Mouse (Mus musculus): ENCODE measurements around the gene Jarid2. TPM values are rescaled to one million over a fixed set of nuclear protein-coding genes. Genes with fewer than 3 reads are reported as not detected.

The Jarid2 gene
- polyA plus RNA-seq, 1 experiment = 9.6 TPM

DNA sequence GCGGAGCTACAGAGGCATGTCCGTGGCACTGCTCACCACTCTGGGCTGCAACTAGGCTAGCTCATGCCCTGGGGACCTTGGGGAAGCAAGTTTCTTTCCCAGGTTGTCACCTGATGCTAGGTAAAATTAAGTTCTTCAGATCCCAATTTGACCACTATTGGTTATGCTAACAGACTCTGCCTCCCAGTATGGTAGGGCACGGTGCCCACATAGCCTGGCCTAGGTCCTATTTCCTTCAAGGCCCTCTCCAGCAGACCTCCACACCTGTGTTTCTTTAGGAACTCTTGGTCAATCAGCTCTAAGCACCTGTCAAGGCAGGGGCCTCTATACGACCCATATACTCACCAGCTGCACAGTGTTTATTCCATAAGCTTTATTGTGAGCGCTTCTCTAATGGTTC lies 192.4 kb downstream of the Jarid2 start:
- H3K4me3 ChIP-seq (ENCODE audit: insufficient read depth, low read depth, low read length) = no peak overlapping the region
- no peak overlapping the region for H3K27ac ChIP-seq (replicated peaks; ENCODE audit: low read depth, low read length)
- no peaks in the 10 kb centered on the region for H3K4me1 ChIP-seq (ENCODE audit: control insufficient read depth, insufficient read depth, insufficient read length, low read length)

DNA sequence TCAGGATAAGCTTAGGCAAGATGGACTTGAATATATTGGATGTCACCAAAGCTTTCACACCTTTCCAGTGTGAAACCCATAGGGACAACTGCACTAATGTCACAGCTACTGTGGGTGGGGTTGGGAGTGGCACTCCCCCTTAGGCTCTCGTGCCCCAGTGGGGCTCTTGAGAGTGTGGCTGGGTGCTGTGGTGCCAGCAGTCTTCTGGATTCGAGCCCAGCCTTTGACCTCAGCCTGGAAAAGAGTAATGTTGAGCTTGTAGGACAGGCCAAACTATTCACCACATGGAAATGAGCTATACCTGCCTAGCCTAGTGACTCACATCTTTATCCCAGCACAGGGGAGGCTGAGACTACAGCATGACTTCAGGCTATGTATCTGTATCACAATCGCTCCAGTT lies 194.8 kb downstream of the Jarid2 start:
- no peak overlapping the region for H3K27ac ChIP-seq (replicated peaks; ENCODE audit: low read depth, low read length)
- H3K4me3 ChIP-seq (ENCODE audit: insufficient read depth, low read depth, low read length) = no peak overlapping the region
- H3K4me1 ChIP-seq (ENCODE audit: control insufficient read depth, insufficient read depth, insufficient read length, low read length) = no peaks in the 10 kb centered on the region

DNA sequence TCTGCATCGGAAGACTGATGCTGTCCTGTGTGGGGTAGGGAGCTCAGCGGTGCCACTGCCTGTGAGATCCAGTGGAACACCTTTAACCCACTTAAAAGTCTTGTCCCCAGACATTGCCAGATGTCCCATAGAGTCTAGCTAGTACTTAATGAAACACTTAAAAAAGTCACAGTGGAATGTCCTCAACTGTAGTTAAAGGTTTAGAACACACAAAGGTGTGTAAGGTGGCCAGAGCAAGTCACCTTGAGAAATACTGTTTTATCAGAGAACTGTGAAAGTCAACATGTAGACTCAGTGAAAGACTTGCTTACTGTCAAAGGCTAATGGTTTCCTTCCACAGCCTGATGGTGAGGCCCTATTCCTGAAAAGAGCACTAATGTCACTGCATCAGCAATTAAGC lies 195.9 kb downstream of the Jarid2 start:
- Histone ChIP-seq H3K27ac (replicated peaks; ENCODE audit: low read depth, low read length) (no peak overlapping the region), H3K4me3 (ENCODE audit: insufficient read depth, low read depth, low read length) (no peak overlapping the region), H3K4me1 (ENCODE audit: control insufficient read depth, insufficient read depth, insufficient read length, low read length) (no peaks in the 10 kb centered on the region)

DNA sequence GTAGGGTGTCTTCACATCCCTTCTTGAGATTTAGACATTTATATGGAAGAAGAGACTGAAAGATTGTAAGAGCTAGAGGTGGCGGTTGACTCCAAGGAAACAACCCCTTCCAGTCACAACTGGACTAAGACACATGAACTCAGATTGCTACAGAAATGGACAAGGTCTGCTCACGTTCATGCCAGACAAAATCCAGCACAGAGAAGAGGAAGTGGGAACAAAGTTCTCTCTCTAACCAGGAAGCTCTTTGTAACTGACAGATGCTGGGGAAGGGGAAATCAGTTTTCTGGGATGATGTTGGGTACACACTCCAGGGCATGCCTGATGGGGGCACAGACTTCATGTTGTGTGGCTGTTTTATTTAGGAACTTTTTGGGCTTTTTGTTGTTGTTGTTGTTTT lies 197.0 kb downstream of the Jarid2 start:
- no peak overlapping the region for H3K27ac ChIP-seq (replicated peaks; ENCODE audit: low read depth, low read length)
- no peaks in the 10 kb centered on the region for H3K4me1 ChIP-seq (ENCODE audit: control insufficient read depth, insufficient read depth, insufficient read length, low read length)
- H3K4me3 ChIP-seq (ENCODE audit: insufficient read depth, low read depth, low read length) = no peak overlapping the region

DNA sequence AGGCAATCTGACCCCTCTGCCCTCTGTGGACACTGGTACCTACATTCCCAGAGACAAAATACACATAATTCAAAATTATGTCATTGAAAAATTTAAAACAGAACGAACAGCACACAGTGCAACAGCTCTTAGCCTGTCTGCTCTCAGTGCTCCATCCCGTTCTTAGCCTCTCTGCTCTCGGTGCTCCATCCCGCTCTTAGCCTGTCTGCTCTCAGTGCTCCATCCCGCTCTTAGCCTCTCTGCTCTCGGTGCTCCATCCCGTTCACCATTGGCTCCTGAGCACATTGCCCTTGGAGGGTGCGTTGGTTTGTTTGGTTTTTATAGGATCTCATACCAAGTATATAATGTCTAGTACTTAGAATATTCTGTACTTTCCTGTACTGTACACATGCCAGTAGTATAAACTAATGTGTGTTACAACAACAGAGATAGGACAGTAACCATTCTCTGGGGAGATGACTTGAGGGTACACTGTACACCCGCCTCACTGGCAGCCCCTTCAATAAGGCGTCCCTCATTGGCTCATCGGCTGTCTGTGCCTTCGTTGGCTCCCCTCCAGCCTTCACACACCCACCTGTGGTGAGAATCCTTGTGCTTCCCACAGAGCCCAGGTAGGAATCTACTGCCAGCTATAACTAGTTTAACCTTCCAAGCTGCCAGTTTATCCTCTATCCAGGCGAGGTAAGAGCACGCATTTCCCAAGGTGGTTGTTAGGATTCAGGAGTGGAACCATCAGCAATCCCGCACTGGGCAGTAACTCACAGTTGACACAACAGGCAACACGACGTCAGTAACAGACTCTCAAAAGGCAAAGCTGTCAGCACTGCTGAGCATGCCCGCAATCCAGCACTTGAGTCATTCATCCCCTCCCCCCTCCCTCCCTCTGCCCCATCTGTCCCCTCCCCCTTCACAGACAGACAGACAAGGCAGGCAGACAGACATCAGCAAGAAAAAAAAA lies 203.3 kb downstream of the Jarid2 start:
- Histone ChIP-seq H3K4me1 (ENCODE audit: control insufficient read depth, insufficient read depth, insufficient read length, low read length) (peaks cover 5% of the 10 kb centered on the region), H3K27ac (replicated peaks; ENCODE audit: low read depth, low read length) (no peak overlapping the region), H3K4me3 (ENCODE audit: insufficient read depth, low read depth, low read length) (no peak overlapping the region)

DNA sequence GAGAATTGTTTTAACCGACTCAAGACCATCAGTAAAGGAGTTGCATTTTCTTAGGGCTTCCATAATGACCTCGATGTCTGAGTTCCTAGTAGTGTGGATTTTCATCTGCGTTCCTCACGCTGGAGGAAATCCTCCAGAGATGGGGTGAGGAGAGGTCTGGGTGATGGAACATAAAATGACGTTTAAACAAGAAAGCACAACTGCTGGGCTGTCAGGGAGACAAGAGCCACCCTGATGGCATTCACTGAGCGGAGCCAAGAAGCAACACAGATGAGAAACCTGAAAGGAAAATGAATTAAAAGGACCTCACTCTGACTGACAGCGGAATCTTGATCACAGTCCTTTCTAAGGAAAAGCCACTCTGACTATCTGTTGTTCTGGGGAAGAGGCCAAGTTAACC lies 204.3 kb downstream of the Jarid2 start:
- Histone ChIP-seq H3K27ac (replicated peaks; ENCODE audit: low read depth, low read length) (no peak overlapping the region), H3K4me3 (ENCODE audit: insufficient read depth, low read depth, low read length) (no peak overlapping the region), H3K4me1 (ENCODE audit: control insufficient read depth, insufficient read depth, insufficient read length, low read length) (peaks cover 14% of the 10 kb centered on the region)

DNA sequence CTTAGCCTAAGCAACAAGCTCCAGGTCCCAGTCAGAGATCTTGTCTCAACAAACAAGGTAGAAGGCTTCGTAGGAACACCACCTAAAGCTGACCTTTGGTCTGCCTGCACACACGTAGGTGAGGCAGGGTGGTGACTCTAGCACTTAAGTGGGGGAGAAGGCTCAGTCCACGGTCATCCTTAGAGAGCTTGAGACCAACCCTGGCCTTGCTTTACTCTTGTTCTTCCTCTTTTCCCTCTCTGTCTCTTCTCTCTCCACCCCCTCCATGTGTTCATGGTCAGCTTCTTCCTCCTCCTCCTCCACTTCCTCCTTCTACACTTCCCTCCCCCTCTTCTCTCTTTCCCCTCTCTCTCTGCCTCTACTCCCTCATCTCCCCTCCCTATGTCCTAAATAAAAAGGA lies 208.4 kb downstream of the Jarid2 start:
- H3K4me3 ChIP-seq (ENCODE audit: insufficient read depth, low read depth, low read length) = no peak overlapping the region
- peaks cover 25% of the 10 kb centered on the region for H3K4me1 ChIP-seq (ENCODE audit: control insufficient read depth, insufficient read depth, insufficient read length, low read length)
- no peak overlapping the region for H3K27ac ChIP-seq (replicated peaks; ENCODE audit: low read depth, low read length)

DNA sequence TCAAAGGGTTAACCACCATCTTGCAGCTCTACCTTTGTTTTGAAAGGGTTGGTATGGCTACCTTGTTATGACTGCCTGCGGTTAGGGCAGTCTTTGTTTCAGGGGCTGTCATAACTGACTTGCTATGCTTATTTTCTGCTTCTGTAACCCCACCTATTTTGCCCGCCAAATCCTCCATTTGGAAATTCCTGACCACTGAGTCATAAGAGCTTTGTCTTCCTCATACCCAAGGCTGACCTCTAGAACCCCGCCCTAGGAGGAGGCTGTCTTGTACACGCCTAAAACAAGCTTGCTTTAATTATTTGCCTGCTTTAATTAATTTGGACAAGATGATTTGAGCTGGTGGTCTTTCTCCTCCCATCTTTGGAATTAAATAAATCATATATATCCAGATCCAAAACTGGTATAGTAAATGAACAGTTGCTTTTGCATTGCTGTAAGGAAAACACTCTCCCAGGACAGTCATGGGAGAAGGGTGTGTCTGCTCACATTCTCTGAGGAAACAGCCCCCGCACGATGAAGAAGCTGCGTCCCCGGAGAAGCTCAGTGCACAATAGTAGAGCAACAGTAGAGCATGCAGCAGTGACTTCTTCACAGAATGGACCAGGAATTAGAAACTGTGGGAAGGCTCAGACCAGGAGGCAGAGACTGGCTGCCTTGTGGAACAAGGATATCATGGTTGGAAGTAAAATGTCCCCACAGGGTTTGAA lies 210.2 kb downstream of the Jarid2 start:
- Histone ChIP-seq H3K27ac (replicated peaks; ENCODE audit: low read depth, low read length) (peak overlapping the region; percentile 27), H3K4me1 (ENCODE audit: control insufficient read depth, insufficient read depth, insufficient read length, low read length) (peaks cover 23% of the 10 kb centered on the region), H3K4me3 (ENCODE audit: insufficient read depth, low read depth, low read length) (no peak overlapping the region)

DNA sequence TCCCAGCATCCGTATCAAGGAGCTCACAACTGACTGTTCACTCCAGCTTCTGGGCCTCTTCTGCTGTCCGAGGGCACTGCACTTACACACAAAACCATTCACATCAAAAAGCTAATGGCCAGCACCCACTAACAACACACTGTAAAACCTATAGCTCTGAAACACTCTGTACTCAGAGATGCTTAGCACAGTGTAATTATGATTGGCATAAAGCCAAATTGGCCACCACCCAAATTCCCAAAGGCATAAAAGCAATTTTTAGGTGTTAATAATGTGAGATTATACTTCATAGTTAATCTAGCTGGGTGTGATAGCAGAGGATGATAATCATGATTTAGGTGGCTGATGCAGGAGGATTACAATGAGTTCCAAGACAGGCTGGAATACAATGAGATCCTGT lies 214.3 kb downstream of the Jarid2 start:
- Histone ChIP-seq H3K27ac (replicated peaks; ENCODE audit: low read depth, low read length) (no peak overlapping the region), H3K4me1 (ENCODE audit: control insufficient read depth, insufficient read depth, insufficient read length, low read length) (peaks cover 11% of the 10 kb centered on the region; the same call in 1 of the 2 replicates), H3K4me3 (ENCODE audit: insufficient read depth, low read depth, low read length) (no peak overlapping the region)

DNA sequence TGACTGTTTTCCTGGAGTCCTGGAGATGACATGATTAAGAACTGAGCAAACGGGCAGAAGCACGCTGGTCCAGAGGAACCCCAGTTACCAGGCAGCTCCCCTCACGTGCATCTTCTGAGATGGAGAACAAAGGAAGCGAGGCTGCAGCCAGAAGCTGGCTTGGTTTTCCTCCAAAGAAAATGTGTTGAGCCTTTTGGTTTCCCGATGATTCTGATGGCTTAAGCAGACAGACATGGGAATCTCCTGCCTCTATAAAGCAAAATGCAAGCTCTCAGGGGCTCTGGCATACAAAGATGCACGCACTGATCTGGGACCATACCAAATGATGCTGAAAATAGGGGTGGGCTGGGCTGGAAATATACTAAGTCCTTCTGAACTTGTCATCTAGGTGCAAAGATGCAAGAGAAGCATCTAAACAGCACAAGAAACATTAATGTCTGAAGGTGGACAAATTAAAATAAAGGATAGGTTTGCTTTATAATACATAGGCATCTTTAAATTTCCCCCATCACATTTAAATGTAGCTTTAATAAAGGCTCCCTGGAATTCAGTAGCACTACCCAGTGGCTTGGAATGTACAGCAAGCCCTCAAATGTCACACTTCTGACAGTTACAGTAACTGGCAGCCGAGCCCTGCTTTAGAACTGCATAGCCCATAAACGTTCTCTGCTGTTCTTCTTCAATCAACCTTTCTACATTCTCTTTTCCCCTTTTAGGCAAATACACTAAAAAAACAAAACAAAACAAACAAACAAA lies 217.8 kb downstream of the Jarid2 start:
- H3K27ac ChIP-seq (replicated peaks; ENCODE audit: low read depth, low read length) = no peak overlapping the region
- H3K4me3 ChIP-seq (ENCODE audit: insufficient read depth, low read depth, low read length) = no peak overlapping the region
- no peaks in the 10 kb centered on the region for H3K4me1 ChIP-seq (ENCODE audit: control insufficient read depth, insufficient read depth, insufficient read length, low read length)

DNA sequence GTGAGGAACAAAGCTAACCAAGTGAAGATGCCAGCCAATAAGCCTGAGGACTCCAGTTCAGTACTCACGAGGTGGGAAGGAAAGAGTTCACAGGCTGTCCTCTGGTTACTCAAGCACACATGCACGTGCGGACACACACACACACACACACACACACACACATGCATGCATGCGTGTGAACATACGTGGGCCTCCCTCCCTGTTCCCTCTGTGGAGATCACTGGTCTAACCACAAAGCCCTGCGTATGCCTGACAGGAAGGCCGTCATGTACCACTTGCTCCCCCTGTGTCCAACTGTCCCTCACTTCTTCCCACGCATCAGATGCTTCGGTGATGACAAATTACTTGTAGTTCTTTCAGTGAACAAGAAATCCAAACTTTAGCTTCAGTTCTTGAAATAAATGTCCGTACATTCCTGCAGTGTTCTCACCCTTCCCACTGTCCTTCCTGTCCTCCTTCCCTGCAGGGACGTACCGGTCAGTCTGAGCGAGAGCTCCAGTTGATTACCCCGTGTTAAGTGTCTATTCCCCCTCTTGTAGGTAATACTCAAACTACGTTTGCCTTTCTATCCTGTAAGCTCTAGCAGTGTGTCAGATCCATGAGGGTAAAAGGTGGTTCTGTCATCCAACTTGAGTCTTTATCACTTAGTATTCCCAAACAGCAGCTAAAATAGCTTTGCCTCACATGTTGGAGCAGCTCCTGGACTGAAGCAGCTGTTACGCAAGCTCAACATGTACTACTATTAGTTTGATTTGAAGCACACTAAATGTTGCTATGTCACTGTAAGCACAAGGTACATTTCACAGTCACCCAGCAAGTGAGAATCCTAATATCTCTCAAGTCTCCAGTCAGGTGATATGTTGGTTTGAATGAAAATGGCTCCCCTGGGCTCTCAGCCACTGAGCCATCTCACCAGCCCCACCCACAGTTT lies 219.3 kb downstream of the Jarid2 start:
- H3K4me3 ChIP-seq (ENCODE audit: insufficient read depth, low read depth, low read length) = no peak overlapping the region
- H3K4me1 ChIP-seq (ENCODE audit: control insufficient read depth, insufficient read depth, insufficient read length, low read length) = no peaks in the 10 kb centered on the region
- no peak overlapping the region for H3K27ac ChIP-seq (replicated peaks; ENCODE audit: low read depth, low read length)

DNA sequence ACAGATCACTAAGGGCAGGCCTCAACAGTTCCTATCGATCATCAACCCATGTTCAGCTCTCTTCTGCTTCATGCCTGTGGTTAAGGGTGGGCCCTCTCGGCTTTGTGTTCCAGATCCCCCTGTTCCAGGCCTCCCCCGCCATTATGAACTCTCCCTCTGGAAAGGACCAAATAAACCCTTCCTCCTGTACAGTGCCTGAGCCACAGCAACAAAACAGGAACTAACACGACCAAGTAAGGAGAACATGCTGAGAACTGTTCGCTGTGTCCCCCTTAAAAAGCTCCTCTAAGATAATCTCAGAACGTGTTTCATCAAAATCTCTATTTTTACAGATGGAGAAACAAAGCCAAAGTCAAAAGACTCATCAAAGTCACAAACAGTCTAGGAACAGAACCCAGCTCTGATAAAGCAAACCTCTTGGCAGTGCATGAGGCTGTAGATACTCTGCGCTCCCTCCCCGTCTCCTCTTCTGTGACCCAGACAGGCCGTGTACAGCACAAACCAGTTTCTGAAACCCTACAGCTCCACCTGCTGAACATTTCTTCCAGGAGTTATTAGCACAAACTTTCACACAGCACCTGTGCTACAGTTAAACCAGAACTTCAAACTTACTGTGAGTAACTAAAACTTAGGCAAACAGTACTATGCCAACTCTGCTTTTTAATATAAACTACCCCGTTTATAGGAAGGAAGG lies 223.3 kb downstream of the Jarid2 start:
- no peaks in the 10 kb centered on the region for H3K4me1 ChIP-seq (ENCODE audit: control insufficient read depth, insufficient read depth, insufficient read length, low read length)
- no peak overlapping the region for H3K27ac ChIP-seq (replicated peaks; ENCODE audit: low read depth, low read length)
- no peak overlapping the region for H3K4me3 ChIP-seq (ENCODE audit: insufficient read depth, low read depth, low read length)

DNA sequence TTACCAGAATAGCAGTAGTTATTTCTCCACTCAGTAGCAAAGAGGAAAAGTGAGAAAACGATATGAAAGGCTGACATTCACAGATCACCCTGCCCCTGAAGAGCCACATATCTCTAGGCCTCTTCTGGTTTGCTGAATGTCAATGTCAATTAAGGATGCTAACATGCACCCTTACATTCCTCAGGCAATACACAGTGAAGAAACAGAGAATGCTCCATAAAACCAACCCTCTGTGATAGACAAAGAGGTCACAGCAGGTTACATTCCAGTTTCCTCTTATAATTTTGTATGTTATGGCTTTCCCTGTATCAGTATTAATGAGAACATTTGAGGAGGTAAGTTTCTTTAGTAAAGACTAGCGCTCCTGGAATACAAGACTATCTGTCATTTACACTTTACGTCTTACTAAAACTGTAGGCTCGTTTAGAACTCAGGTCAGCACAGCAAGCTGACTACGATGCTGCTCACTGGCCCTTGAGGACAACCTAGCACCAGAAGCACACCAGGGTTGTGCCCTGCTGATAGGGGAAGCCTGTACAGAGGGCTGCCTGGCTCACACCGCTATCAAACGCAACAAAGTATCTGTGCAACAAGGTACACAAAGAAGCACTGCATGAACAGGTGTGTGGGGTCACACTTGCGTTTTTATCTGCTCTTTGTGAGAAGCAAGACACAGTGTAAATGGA lies 224.4 kb downstream of the Jarid2 start:
- no peak overlapping the region for H3K4me3 ChIP-seq (ENCODE audit: insufficient read depth, low read depth, low read length)
- no peak overlapping the region for H3K27ac ChIP-seq (replicated peaks; ENCODE audit: low read depth, low read length)
- H3K4me1 ChIP-seq (ENCODE audit: control insufficient read depth, insufficient read depth, insufficient read length, low read length) = no peaks in the 10 kb centered on the region

DNA sequence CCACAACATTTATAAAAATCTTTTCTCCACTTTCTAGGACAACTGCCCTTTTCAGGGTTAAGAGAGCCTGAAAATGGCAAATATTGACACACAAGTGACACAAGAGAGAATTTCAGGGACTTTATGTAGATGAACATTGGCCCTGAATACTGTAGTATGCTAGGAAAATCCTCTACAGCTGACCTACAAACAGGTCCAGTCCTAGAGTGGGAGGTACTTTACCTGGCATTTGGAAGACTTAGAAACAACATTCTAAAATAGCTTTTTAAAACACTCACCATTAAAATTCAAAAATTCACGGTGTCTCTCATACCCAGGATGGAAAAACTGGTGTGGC lies 224.9 kb downstream of the Jarid2 start:
- Histone ChIP-seq H3K4me1 (ENCODE audit: control insufficient read depth, insufficient read depth, insufficient read length, low read length) (no peaks in the 10 kb centered on the region), H3K4me3 (ENCODE audit: insufficient read depth, low read depth, low read length) (no peak overlapping the region), H3K27ac (replicated peaks; ENCODE audit: low read depth, low read length) (no peak overlapping the region)

Measured in brown adipose tissue, adult 24 weeks (tissue).